Mouse (Mus musculus) E14TG2a.4 (cell line): ENCODE measurements around the gene Ubash3b.

Experiments used
- CTCF ChIP-seq: conservative IDR thresholded peaks from 2 replicates; pipeline ENCODE4 v1.5.1; 2014; ENCODE audit warnings: low read length
- NANOG ChIP-seq: IDR thresholded peaks from 2 replicates; pipeline ENCODE4 v1.6.1; 2014; ENCODE audit warnings: borderline replicate concordance, low read length, mixed read lengths
- POU5F1 ChIP-seq: IDR thresholded peaks from 2 replicates; pipeline ENCODE4 v1.6.1; 2014; ENCODE audit warnings: low read length, borderline replicate concordance

- TF ChIP-seq CTCF (no peak), NANOG (no peak), POU5F1 (no peak)
These were observed 32.2 kb downstream of the Ubash3b start for GRCm38 (mm10) chr9:41129273-41129672.
